Mouse (Mus musculus) lung, embryonic 14.5 days (tissue): ENCODE results near the gene Muc5b. TPM values are rescaled to one million over a fixed set of nuclear protein-coding genes. Genes with fewer than 3 reads are reported as not detected.

Experiments used
- ATAC-seq: fragments of 200-750 bp; cut with Nextera tagmentation; 2 replicates; pipeline ENCODE4 v1.8.0; 2017; ENCODE audit warnings: mild to moderate bottlenecking, moderate TSS enrichment, moderate library complexity; ENCODE audit not compliant: insufficient read depth
- DNase-seq: peaks from one replicate; pipeline ENCODE4 v3.0.0-alpha.2; 2015
- H3K27ac ChIP-seq: fragments of 300-500 bp; sonication (generic); 2 replicates; pipeline ENCODE4 v1.5.1; 2014; ENCODE audit warnings: low read depth, mild to moderate bottlenecking, moderate library complexity
- H3K27me3 ChIP-seq: fragments of 300-500 bp; sonication (generic); 2 replicates; pipeline ENCODE4 v1.6.1; 2014; ENCODE audit warnings: low read length, control low read depth; ENCODE audit not compliant: insufficient read depth
- H3K36me3 ChIP-seq: fragments of 300-500 bp; sonication (generic); 2 replicates; pipeline ENCODE4 v1.6.1; 2014; ENCODE audit warnings: control low read depth; ENCODE audit not compliant: insufficient read depth
- H3K4me1 ChIP-seq: fragments of 300-500 bp; sonication (generic); 2 replicates; pipeline ENCODE4 v1.6.1; 2014; ENCODE audit warnings: antibody characterized with exemption, control low read depth; ENCODE audit not compliant: insufficient read depth
- H3K4me2 ChIP-seq: fragments of 300-500 bp; sonication (generic); 2 replicates; pipeline ENCODE4 v1.6.1; 2014; ENCODE audit warnings: mild to moderate bottlenecking
- H3K4me3 ChIP-seq: fragments of 300-500 bp; sonication (generic); 2 replicates; pipeline ENCODE4 v1.5.1; 2014; ENCODE audit warnings: low read depth, low read length
- H3K9ac ChIP-seq: fragments of 300-500 bp; sonication (generic); 2 replicates; pipeline ENCODE4 v1.6.1; 2014
- H3K9me3 ChIP-seq: fragments of 300-500 bp; sonication (generic); 2 replicates; pipeline ENCODE4 v1.6.1; 2016; ENCODE audit warnings: low read depth, low read length, control low read depth
- CTCF ChIP-seq: IDR thresholded peaks from 2 replicates; pipeline ENCODE4 v1.5.1; 2016; ENCODE audit warnings: antibody characterized with exemption, low read depth
- WGBS: fragments of 180-500 bp; shearing (Covaris S2); extraction: QIAGEN DNeasy Blood & Tissue Kit; methylation state at CpG from one replicate; pipeline ENCODE4 v1.1.7; 2014; 5-methylcytosine and 5-hydroxymethylcytosine counted together
- polyA plus RNA-seq: library from polyadenylated mRNA; unstranded; fragments of >200 nt; fragmentation: Nextera tagmentation; extraction: Ambion mirVana; gene quantifications from 2 replicates; pipeline ENCODE4 v1.2.1, GENCODE M21; 2014

Muc5b gene
- polyA plus RNA-seq, 1 experiment from 2014 or later = 0.07 TPM

DNA sequence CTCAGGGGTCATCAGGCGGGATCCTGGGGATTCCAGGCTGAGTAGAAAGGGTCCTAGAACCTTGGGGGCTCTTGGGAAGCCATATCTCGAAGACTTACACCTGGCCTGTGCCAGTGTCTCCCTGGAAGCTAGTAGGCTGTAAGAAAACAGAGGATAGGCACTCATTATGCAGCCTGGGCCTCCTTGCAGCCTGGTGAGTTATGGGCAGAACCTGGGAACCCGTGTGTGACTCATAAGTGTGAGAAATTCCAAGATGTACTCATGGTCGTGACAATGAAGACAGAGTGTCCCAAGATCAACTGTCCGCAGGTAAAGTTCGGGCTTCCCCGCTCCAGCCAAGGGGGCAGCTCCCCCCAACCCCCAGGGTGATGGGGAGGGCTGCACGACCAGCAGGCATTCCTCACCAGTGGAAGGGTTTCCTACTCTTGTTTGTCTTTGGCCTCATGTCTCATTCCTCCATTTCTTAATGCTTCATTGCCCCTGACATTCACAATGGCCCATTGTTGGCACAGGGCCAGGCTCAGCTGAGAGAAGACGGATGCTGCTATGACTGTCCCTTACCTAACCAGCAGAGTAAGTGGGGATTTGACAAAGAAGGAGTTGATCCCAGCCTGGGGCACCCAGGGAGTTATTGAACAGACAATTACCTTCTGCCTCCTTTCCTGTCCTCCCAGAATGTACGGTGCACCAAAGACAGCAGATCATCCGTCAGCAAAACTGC is 21.4 kb upstream of the Muc5b start:
- TF ChIP-seq CTCF = no peak
- Histone ChIP-seq H3K4me1 (no peaks in the 10 kb centered on the region), H3K9ac (no peak overlapping the region), H3K36me3 (no peaks in the 10 kb centered on the region), H3K4me2 (no peak overlapping the region), H3K9me3 (no peaks in the 10 kb centered on the region), H3K4me3 (no peak overlapping the region), H3K27ac (no peak overlapping the region), H3K27me3 (no peaks in the 10 kb centered on the region)
- no peak for ATAC-seq
- peak; percentile 62 for DNase-seq
- WGBS = 60% methylated on average over 11 of the region's 11 CpGs

DNA sequence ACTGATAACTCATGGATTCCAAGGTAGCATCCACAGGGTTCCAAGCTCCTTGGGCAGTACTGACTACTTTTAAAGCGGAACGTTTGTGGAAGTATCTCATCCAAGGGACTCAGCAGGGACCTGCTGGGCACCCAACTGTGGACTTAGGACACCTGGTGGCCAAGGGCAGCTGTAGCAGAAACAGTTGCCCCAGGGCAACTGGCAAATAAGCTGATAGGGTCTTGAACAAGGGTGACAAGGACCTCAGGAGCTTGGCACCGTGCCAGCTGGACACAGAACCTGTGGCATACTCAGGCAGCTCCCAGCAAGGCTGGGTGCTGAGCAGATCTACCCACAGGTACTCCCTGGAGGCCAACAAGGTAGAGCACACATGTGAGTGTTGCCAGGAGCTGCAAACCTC is 20.6 kb upstream of the Muc5b start:
- TF ChIP-seq CTCF = peak; percentile 30; the same call in 1 of the 2 replicates
- Histone ChIP-seq H3K4me1 (no peaks in the 10 kb centered on the region), H3K9ac (no peak overlapping the region), H3K27ac (no peak overlapping the region), H3K9me3 (no peaks in the 10 kb centered on the region), H3K4me3 (no peak overlapping the region), H3K27me3 (no peaks in the 10 kb centered on the region), H3K36me3 (no peaks in the 10 kb centered on the region), H3K4me2 (no peak overlapping the region)
- DNase-seq (peak; percentile 5), ATAC-seq (no peak)
- 76% methylated on average over 3 of the region's 3 CpGs for WGBS

DNA sequence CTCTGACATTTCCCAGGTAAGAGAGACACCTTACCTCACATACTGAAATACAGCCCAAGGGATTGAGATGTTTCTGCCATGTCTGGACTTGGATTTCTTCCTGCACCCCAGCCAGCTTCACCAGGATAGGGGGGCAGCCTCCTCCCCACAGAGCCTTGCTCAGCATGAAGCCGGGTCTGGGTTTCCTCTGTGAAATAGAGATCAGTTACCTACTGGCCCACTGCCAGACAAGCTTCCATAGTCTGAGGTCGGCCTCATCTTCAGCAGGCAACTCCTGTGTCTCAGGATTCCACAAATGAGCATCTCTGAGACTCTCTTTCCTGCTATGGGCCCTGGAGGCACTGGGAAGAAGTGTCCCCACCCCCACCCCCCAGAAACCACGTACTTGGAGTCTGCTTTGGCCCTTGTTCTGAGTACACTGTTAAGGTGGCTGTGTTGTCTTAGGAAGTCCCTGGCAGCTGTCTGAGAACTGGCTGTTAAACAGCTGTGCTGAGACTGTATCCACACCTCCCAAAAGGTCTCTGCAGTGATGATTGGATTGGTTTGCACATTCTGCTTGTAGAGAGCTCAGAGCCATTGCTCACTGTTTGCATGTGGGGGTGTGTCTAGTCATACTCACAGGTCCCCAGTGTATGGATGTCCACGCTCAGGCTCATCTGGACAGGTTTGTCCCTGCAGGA is 16.1 kb upstream of the Muc5b start:
- H3K27me3 ChIP-seq = no peaks in the 10 kb centered on the region
- no peak overlapping the region for H3K27ac ChIP-seq
- 0 out of 2 replicates have a peak, but pooled peaks have one; percentile 21 for ATAC-seq
- H3K36me3 ChIP-seq = no peaks in the 10 kb centered on the region
- H3K4me1 ChIP-seq = no peaks in the 10 kb centered on the region
- TF ChIP-seq CTCF = no peak
- WGBS = 38% methylated on average over 4 of the region's 4 CpGs
- H3K4me2 ChIP-seq = no peak overlapping the region
- DNase-seq = peak; percentile 6
- H3K4me3 ChIP-seq = no peak overlapping the region
- H3K9me3 ChIP-seq = no peaks in the 10 kb centered on the region
- no peak overlapping the region for H3K9ac ChIP-seq

DNA sequence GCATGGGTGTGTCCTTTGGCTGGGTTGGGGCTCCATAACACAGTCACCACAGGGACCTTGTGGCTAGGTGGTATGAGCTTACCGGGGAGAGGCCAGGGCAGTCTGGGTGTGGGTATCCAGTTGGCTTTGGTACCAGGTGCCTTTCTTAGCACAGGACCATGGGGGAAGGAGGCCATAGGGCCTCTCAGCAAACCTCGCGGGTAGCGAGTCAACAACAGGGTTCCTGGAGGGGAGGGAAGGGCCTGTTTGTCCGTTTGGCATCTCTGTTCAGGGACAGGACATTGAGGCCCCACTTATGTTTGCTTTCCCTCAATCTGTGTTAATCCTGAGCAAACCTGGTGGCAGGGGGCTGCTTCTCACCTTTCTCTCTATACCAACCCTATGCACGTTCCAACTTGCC is 15.2 kb upstream of the Muc5b start:
- Histone ChIP-seq H3K36me3 (no peaks in the 10 kb centered on the region), H3K9me3 (no peaks in the 10 kb centered on the region), H3K27me3 (no peaks in the 10 kb centered on the region), H3K27ac (no peak overlapping the region), H3K4me2 (no peak overlapping the region), H3K4me1 (no peaks in the 10 kb centered on the region), H3K9ac (no peak overlapping the region), H3K4me3 (no peak overlapping the region)
- DNase-seq (no peak), ATAC-seq (no peak)
- 67% methylated on average over 6 of the region's 6 CpGs for WGBS
- TF ChIP-seq CTCF = no peak

DNA sequence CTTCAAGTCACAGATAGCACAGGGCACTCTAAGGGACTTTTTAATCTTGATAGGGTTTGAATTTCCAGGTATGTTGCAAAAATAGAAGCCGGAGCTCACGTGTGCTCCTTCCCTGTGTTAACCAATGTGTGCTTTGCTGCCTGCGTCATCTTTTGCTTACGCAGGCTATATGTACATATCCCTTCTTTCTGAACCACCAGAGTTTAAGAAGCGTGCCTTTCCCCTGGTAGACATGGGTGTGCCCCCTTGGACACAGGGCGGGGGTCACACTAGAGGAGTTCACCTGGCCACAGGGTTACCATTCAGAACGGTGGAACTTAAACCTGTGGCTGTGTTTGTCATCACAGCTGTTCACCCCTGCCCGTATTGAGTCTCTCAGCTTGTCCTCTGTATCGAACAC is 14.5 kb upstream of the Muc5b start:
- no peak for TF ChIP-seq CTCF
- no peak overlapping the region for H3K9ac ChIP-seq
- DNase-seq = no peak
- H3K9me3 ChIP-seq = no peaks in the 10 kb centered on the region
- no peak overlapping the region for H3K4me3 ChIP-seq
- no peak for ATAC-seq
- no peaks in the 10 kb centered on the region for H3K36me3 ChIP-seq
- H3K4me2 ChIP-seq = no peak overlapping the region
- no peak overlapping the region for H3K27ac ChIP-seq
- no peaks in the 10 kb centered on the region for H3K4me1 ChIP-seq
- H3K27me3 ChIP-seq = no peaks in the 10 kb centered on the region
- WGBS = 76% methylated on average over 9 of the region's 9 CpGs

DNA sequence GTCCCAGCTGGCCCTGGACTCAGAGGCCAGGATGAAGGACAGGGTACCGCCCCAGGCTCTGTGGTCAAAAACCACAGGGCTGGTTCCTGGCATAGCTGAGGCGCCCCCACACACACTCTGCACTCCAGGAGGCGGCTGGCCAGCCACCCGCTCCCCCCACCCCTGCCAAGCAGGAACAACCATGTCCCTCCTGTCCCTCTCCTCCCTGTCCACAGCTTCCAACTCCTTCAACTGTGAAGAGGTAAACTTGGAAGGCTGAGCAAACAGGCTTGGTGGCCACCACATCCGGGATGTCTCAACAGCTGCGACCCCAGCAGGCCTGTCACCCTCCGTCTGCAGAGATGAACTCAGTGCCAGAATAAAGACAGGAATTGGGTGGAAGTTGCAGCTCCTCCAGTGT is 2.9 kb upstream of the Muc5b start:
- Histone ChIP-seq H3K4me1 (no peaks in the 10 kb centered on the region), H3K27ac (no peak overlapping the region), H3K4me3 (no peak overlapping the region), H3K36me3 (no peaks in the 10 kb centered on the region), H3K4me2 (no peak overlapping the region), H3K9me3 (no peaks in the 10 kb centered on the region), H3K27me3 (no peaks in the 10 kb centered on the region), H3K9ac (no peak overlapping the region)
- ATAC-seq (no peak), DNase-seq (no peak)
- whole genome bisulfite sequencing = 53% methylated on average over 7 of the region's 7 CpGs
- no peak for TF ChIP-seq CTCF

DNA sequence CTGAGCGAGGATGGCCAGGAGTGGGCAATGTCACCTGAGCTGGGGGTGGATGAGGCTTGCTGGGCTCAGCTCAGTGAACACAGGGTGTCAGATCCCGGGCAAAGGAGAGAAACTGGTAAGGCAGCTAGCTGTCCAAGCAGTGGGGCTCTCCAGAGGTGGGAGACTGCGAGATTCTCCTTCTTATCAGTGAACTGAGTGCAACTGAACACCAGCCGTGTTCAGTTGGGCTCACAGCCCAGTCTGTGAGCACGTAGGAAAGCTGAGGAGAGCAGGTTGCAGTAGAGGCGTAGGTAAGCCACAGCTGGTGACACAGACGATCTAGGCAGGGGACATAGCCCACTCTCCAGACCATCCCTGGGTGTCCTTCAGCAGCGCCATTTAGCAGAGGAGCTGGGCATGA is 2.4 kb upstream of the Muc5b start:
- no peak overlapping the region for H3K4me3 ChIP-seq
- ATAC-seq (no peak), DNase-seq (peak; percentile 7)
- H3K4me1 ChIP-seq = no peaks in the 10 kb centered on the region
- H3K9me3 ChIP-seq = no peaks in the 10 kb centered on the region
- H3K27me3 ChIP-seq = no peaks in the 10 kb centered on the region
- no peak overlapping the region for H3K4me2 ChIP-seq
- 44% methylated on average over 8 of the region's 8 CpGs for WGBS
- H3K27ac ChIP-seq = no peak overlapping the region
- TF ChIP-seq CTCF = no peak
- H3K9ac ChIP-seq = no peak overlapping the region
- no peaks in the 10 kb centered on the region for H3K36me3 ChIP-seq
